Mouse (Mus musculus): ENCODE data around the gene Slc9a4. TPM values are rescaled to one million over a fixed set of nuclear protein-coding genes. Genes with fewer than 3 reads are reported as not detected.
A peak's percentile ranks its signal among the peaks of the same experiment; 100 is the strongest.
"Not testable (repeated sequence)": the region's sequence is repeated elsewhere in the genome, so short reads cannot be mapped to it uniquely, and the experiment has no call there.

The Slc9a4 gene
- polyA plus RNA-seq, 1 experiment from 2014 or later, result 0.37 TPM

GRCm38 (mm10) chr1:40659496-40659895 is 79.6 kb downstream of the Slc9a4 start:
- Histone ChIP-seq H3K4me3 (ENCODE audit: low read length) (no peak overlapping the region), H3K4me2 (replicated peaks; ENCODE audit: low read depth, low read length) (peak overlapping the region; percentile 24), H3K4me1 (ENCODE audit: control insufficient read depth, insufficient read depth, low read length) (peaks cover 8% of the 10 kb centered on the region; the same call in 1 of the 2 replicates), H3K27ac (ENCODE audit: low read depth, low read length) (no peak overlapping the region; the same call in 1 of the 2 replicates), H3K36me3 (ENCODE audit: control insufficient read depth, insufficient read depth, low read length) (no peaks in the 10 kb centered on the region), H3K27me3 (ENCODE audit: control insufficient read depth, insufficient read depth, low read length) (no peaks in the 10 kb centered on the region), H3K9ac (ENCODE audit: low read depth, low read length) (no peak overlapping the region), H3K9me3 (ENCODE audit: control insufficient read depth, low read length) (no peaks in the 10 kb centered on the region)
- peak; percentile 75 for ATAC-seq (ENCODE audit: low FRiP score, low TSS enrichment)
- WGBS, result 17% methylated on average over 9 of the region's 9 CpGs

DNA sequence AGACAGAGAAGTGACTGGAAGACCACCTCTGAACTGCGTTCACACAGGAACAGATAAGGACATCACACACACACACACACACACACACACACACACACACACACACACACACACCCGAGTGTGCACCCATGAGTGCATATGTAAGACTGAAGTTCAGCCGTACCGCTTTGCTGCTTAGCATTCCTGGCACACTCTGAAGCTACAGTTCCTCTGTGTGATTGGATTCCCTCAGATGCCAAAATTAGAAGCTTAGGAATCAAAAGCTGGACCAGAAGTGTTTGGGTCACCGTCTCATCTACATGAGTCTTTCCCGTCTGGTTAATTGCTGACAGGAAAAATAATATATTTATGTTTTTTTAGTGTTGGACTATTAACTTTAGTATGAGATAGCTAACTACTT is 81.0 kb downstream of the Slc9a4 start:
- no peak for ATAC-seq (ENCODE audit: low FRiP score, low TSS enrichment)
- no peaks in the 10 kb centered on the region for H3K36me3 ChIP-seq (ENCODE audit: control insufficient read depth, insufficient read depth, low read length)
- H3K4me3 ChIP-seq (ENCODE audit: low read length), result no peak overlapping the region
- no peak overlapping the region for H3K9ac ChIP-seq (ENCODE audit: low read depth, low read length)
- H3K4me1 ChIP-seq (ENCODE audit: control insufficient read depth, insufficient read depth, low read length), result peaks cover 8% of the 10 kb centered on the region; the same call in 1 of the 2 replicates
- no peaks in the 10 kb centered on the region for H3K27me3 ChIP-seq (ENCODE audit: control insufficient read depth, insufficient read depth, low read length)
- no peak overlapping the region for H3K27ac ChIP-seq (ENCODE audit: low read depth, low read length)
- H3K9me3 ChIP-seq (ENCODE audit: control insufficient read depth, low read length), result no peaks in the 10 kb centered on the region
- 64% methylated on average over 6 of the region's 6 CpGs for WGBS
- H3K4me2 ChIP-seq (replicated peaks; ENCODE audit: low read depth, low read length), result no peak overlapping the region

GRCm38 (mm10) chr1:40665401-40666370 is 85.8 kb downstream of the Slc9a4 start:
- H3K4me2 ChIP-seq (replicated peaks; ENCODE audit: low read depth, low read length), result no peak overlapping the region
- H3K27me3 ChIP-seq (ENCODE audit: control insufficient read depth, insufficient read depth, low read length), result no peaks in the 10 kb centered on the region
- no peaks in the 10 kb centered on the region for H3K36me3 ChIP-seq (ENCODE audit: control insufficient read depth, insufficient read depth, low read length)
- no peak overlapping the region for H3K9ac ChIP-seq (ENCODE audit: low read depth, low read length)
- no peaks in the 10 kb centered on the region for H3K9me3 ChIP-seq (ENCODE audit: control insufficient read depth, low read length)
- H3K27ac ChIP-seq (ENCODE audit: low read depth, low read length), result no peak overlapping the region
- 55% methylated on average over 12 of the region's 12 CpGs for WGBS
- no peak overlapping the region for H3K4me3 ChIP-seq (ENCODE audit: low read length)
- no peaks in the 10 kb centered on the region for H3K4me1 ChIP-seq (ENCODE audit: control insufficient read depth, insufficient read depth, low read length)
- ATAC-seq (ENCODE audit: low FRiP score, low TSS enrichment), result no peak

DNA sequence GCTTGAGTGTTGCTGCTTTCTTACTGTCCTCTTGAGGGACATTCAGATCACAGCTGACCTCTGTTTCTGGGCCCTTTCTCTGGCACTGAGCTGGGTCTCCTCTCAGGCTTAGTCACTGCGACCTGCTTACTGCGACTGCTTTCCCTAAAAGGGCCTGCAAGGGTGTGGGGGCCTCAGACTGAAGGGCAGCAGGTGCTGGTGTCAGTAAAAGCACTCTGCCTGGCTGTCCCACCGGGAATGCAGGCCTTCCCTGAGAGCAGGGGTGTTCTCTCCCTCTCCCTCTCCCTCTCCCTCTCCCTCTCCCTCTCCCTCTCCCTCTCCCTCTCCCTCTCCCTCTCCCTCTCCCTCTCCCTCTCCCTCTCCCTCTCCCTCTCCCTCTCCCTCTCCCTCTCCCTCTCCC is 87.6 kb downstream of the Slc9a4 start:
- WGBS, result 11% methylated on average over 3 of the region's 3 CpGs
- not testable (repeated sequence) for H3K9ac ChIP-seq (ENCODE audit: low read depth, low read length); H3K9me3 ChIP-seq (ENCODE audit: control insufficient read depth, low read length); H3K27ac ChIP-seq (ENCODE audit: low read depth, low read length); H3K4me2 ChIP-seq (replicated peaks; ENCODE audit: low read depth, low read length); H3K27me3 ChIP-seq (ENCODE audit: control insufficient read depth, insufficient read depth, low read length); H3K4me3 ChIP-seq (ENCODE audit: low read length); H3K36me3 ChIP-seq (ENCODE audit: control insufficient read depth, insufficient read depth, low read length); H3K4me1 ChIP-seq (ENCODE audit: control insufficient read depth, insufficient read depth, low read length); ATAC-seq (ENCODE audit: low FRiP score, low TSS enrichment)

DNA sequence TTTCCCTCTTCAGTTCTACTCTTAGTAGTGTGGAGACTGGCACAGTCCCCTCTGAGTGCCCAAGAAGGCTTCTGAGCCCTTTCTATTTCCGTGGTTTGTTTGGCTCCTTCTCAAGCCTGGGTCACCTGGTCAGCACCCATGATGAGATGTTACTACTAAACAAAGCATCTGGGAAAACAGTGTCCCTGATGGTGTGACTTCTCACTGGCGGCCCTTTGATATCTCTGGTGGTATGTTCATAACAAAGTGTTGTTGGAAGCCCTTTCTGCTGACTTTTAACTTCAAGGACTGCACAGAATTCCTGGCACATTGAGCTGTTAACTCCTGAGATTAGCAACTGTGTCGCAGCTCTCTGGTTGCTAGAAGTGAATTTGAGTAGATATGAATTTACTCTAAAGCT is 90.1 kb downstream of the Slc9a4 start:
- H3K36me3 ChIP-seq (ENCODE audit: control insufficient read depth, insufficient read depth, low read length), result no peaks in the 10 kb centered on the region
- no peaks in the 10 kb centered on the region for H3K9me3 ChIP-seq (ENCODE audit: control insufficient read depth, low read length)
- no peaks in the 10 kb centered on the region; the same call in 1 of the 2 replicates for H3K27me3 ChIP-seq (ENCODE audit: control insufficient read depth, insufficient read depth, low read length)
- no peak overlapping the region for H3K4me2 ChIP-seq (replicated peaks; ENCODE audit: low read depth, low read length)
- ATAC-seq (ENCODE audit: low FRiP score, low TSS enrichment), result no peak
- no peak overlapping the region for H3K27ac ChIP-seq (ENCODE audit: low read depth, low read length)
- H3K4me3 ChIP-seq (ENCODE audit: low read length), result no peak overlapping the region
- H3K4me1 ChIP-seq (ENCODE audit: control insufficient read depth, insufficient read depth, low read length), result no peaks in the 10 kb centered on the region
- 81% methylated on average over 3 of the region's 3 CpGs for WGBS
- no peak overlapping the region for H3K9ac ChIP-seq (ENCODE audit: low read depth, low read length)

DNA sequence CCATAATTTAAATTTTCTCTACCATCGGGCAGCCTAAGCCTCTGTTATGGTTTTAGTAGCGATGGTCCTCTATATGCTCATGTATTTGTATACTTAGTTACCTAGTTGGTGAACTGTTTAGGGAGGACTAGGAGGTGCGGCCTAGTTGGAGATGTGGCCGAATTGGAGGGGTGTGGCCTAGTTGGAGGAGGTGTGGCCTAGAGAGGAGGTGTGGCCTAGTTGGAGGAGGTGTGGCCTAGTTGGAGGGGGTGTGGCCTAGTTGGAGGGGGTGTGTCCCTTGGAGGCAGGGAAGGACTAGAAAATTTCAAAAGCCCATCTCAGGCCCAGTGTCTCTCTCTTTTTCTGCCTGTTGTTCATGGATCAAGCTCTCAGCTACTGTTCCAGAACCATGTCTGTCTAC is 91.6 kb downstream of the Slc9a4 start:
- ATAC-seq (ENCODE audit: low FRiP score, low TSS enrichment), result no peak

GRCm38 (mm10) chr1:40677306-40677705 is 97.4 kb downstream of the Slc9a4 start:
- 58% methylated on average over 5 of the region's 5 CpGs for WGBS
- peaks cover 38% of the 10 kb centered on the region for H3K27me3 ChIP-seq (ENCODE audit: control insufficient read depth, insufficient read depth, low read length)
- H3K9ac ChIP-seq (ENCODE audit: low read depth, low read length), result no peak overlapping the region
- peaks cover 7% of the 10 kb centered on the region for H3K4me1 ChIP-seq (ENCODE audit: control insufficient read depth, insufficient read depth, low read length)
- H3K36me3 ChIP-seq (ENCODE audit: control insufficient read depth, insufficient read depth, low read length), result no peaks in the 10 kb centered on the region
- no peaks in the 10 kb centered on the region for H3K9me3 ChIP-seq (ENCODE audit: control insufficient read depth, low read length)
- H3K4me3 ChIP-seq (ENCODE audit: low read length), result no peak overlapping the region
- H3K27ac ChIP-seq (ENCODE audit: low read depth, low read length), result no peak overlapping the region
- no peak for ATAC-seq (ENCODE audit: low FRiP score, low TSS enrichment)
- H3K4me2 ChIP-seq (replicated peaks; ENCODE audit: low read depth, low read length), result no peak overlapping the region

More for the DNA sequence above, 91.6 kb downstream of the Slc9a4 start:
- no peaks in the 10 kb centered on the region for H3K36me3 ChIP-seq (ENCODE audit: control insufficient read depth, insufficient read depth, low read length)
- no peak overlapping the region for H3K27ac ChIP-seq (ENCODE audit: low read depth, low read length)
- no peaks in the 10 kb centered on the region; the same call in 1 of the 2 replicates for H3K27me3 ChIP-seq (ENCODE audit: control insufficient read depth, insufficient read depth, low read length)
- no peaks in the 10 kb centered on the region for H3K9me3 ChIP-seq (ENCODE audit: control insufficient read depth, low read length)
- H3K4me2 ChIP-seq (replicated peaks; ENCODE audit: low read depth, low read length), result no peak overlapping the region
- no peak overlapping the region for H3K9ac ChIP-seq (ENCODE audit: low read depth, low read length)
- no peaks in the 10 kb centered on the region for H3K4me1 ChIP-seq (ENCODE audit: control insufficient read depth, insufficient read depth, low read length)
- H3K4me3 ChIP-seq (ENCODE audit: low read length), result no peak overlapping the region
- WGBS, result 99% methylated on average over 4 of the region's 4 CpGs

Other genes starting within 250 kb of the Slc9a4 start
- gene Il1rl1, start 150.5 kb upstream of the Slc9a4 start, polyA plus RNA-seq (2014; fragmentation: Nextera tagmentation; extraction: Ambion mirVana), result 0.23 and 0.27 TPM in 2 replicates
- gene Il18r1, start 114.5 kb upstream of the Slc9a4 start, polyA plus RNA-seq (2014; fragmentation: Nextera tagmentation; extraction: Ambion mirVana), result 0.16 and 0.37 TPM in 2 replicates
- 0.09 and 0.11 TPM in 2 replicates for gene Il18rap, start 64.7 kb upstream of the Slc9a4 start, polyA plus RNA-seq (2014; fragmentation: Nextera tagmentation; extraction: Ambion mirVana)
- 0.74 and 1.2 TPM in 2 replicates for gene Slc9a2, start 100.5 kb downstream of the Slc9a4 start, polyA plus RNA-seq (2014; fragmentation: Nextera tagmentation; extraction: Ambion mirVana)
- gene Mfsd9, start 210.6 kb downstream of the Slc9a4 start, polyA plus RNA-seq (2014; fragmentation: Nextera tagmentation; extraction: Ambion mirVana), result 2.4 and 4.5 TPM in 2 replicates
- 0.50 TPM in 1 of 2 replicates, not detected in the other for gene Tmem182, start 225.5 kb downstream of the Slc9a4 start, polyA plus RNA-seq (2014; fragmentation: Nextera tagmentation; extraction: Ambion mirVana)

Measured in kidney, embryonic 14.5 days (tissue).